Mouse (Mus musculus): ENCODE results near the gene Myoz1.

- TF ChIP-seq CTCF (IDR thresholded peaks at IDR 0.05; ENCODE audit: borderline replicate concordance, insufficient read depth, low read length) (no peak), POLR2A (IDR thresholded peaks at IDR 0.05; ENCODE audit: low read depth, low read length) (no peak)
These were observed 609 bp downstream of the Myoz1 start for GRCm38 (mm10) chr14:20655731-20656130.
